Mouse (Mus musculus) midbrain, embryonic 14.5 days (tissue): ENCODE measurements at regions not wholly inside any gene's neighbourhood (a gene's known extent, or its start where the extent isn't known, plus 50 kb on each side); places are given as distances from the start of the nearest gene placed in this dataset.

Source experiments
- ATAC-seq: fragments of 200-750 bp; cut with Nextera tagmentation; 2 replicates; pipeline ENCODE4 v1.8.0; 2017; ENCODE audit warnings: moderate number of reproducible peaks, moderate library complexity; ENCODE audit not compliant: low FRiP score, low TSS enrichment
- DNase-seq: peaks from one replicate; pipeline ENCODE4 v3.0.0-alpha.2; 2015
- H3K27ac ChIP-seq: fragments of 300-500 bp; sonication (generic); replicated peaks from 2 replicates; pipeline ENCODE4 v1.5.1; 2014; ENCODE audit warnings: mild to moderate bottlenecking, low read depth, low read length, moderate library complexity
- H3K27me3 ChIP-seq: fragments of 300-500 bp; sonication (generic); 2 replicates; pipeline ENCODE4 v1.6.1; 2014; ENCODE audit warnings: low read length, control low read depth, mixed read lengths; ENCODE audit not compliant: control insufficient read depth, insufficient read depth
- H3K36me3 ChIP-seq: fragments of 300-500 bp; sonication (generic); 2 replicates; pipeline ENCODE4 v1.6.1; 2014; ENCODE audit warnings: low read length, control low read depth; ENCODE audit not compliant: control insufficient read depth, insufficient read depth
- H3K4me1 ChIP-seq: fragments of 300-500 bp; sonication (generic); 2 replicates; pipeline ENCODE4 v1.6.1; 2014; ENCODE audit warnings: mild to moderate bottlenecking, antibody characterized with exemption, low read length, control low read depth; ENCODE audit not compliant: control insufficient read depth, insufficient read depth
- H3K4me2 ChIP-seq: fragments of 300-500 bp; sonication (generic); 2 replicates; pipeline ENCODE4 v1.6.1; 2014; ENCODE audit warnings: mild to moderate bottlenecking, low read length, moderate library complexity
- H3K4me3 ChIP-seq: fragments of 300-500 bp; sonication (generic); replicated peaks from 2 replicates; pipeline ENCODE4 v1.5.1; 2014; ENCODE audit warnings: low read depth, low read length
- H3K9ac ChIP-seq: fragments of 300-500 bp; sonication (generic); replicated peaks from 2 replicates; pipeline ENCODE4 v1.6.1; 2014; ENCODE audit warnings: mild to moderate bottlenecking, low read length, moderate library complexity
- H3K9me3 ChIP-seq: fragments of 300-500 bp; sonication (generic); 2 replicates; pipeline ENCODE4 v1.6.1; 2016; ENCODE audit warnings: low read length, control low read depth, mixed read lengths; ENCODE audit not compliant: control insufficient read depth
- WGBS: fragments of 180-500 bp; shearing (Covaris S2); extraction: QIAGEN DNeasy Blood & Tissue Kit; methylation state at CpG from one replicate; pipeline ENCODE4 v1.1.7; 2014; 5-methylcytosine and 5-hydroxymethylcytosine counted together

DNA sequence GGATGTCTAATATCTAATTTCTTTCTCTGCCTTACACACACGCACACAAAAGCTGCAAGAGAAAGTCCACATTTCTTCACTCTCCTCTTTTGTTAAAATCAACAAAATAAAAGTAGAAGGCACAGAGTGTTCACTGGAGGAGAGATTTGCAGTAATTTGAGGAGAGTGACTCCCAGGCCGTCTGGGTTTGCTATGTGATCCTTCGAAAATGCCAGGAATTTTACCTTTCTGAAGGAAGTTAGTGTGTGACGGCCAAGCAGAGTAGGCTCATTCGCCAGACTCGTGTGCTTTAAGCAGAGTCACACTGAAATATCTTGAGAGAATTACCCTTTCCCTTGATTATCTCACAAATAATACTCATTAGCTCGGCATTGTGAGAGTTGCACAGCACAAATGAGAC is 216.0 kb downstream of the Rnd3 start:
- H3K4me2 ChIP-seq = no peak overlapping the region
- H3K4me3 ChIP-seq = no peak overlapping the region
- H3K27me3 ChIP-seq = no peaks in the 10 kb centered on the region
- H3K4me1 ChIP-seq = no peaks in the 10 kb centered on the region
- H3K9me3 ChIP-seq = no peaks in the 10 kb centered on the region
- no peak for DNase-seq
- H3K9ac ChIP-seq = no peak overlapping the region
- no peaks in the 10 kb centered on the region for H3K36me3 ChIP-seq
- 65% methylated on average over 7 of the region's 7 CpGs for WGBS
- ATAC-seq = no peak
- no peak overlapping the region for H3K27ac ChIP-seq

DNA sequence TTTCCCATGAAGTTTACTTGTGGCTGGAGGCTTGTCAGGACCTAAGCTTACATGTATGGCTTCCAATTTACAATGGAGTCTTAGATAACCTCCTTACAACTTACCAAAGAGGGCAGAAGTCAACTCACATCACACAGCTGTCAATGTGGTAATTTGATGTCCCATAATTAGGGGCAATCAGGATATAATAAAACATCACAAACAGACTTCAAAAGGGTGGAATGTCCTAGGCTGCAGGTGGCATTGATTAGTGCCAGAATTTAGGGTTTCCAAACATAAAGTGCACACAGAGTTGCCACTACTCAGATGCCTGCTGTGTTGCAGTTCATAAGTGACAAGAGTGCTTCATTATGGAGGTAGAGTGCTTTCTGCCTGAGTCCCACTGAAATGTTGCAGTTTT is 227.9 kb downstream of the Rnd3 start:
- H3K4me2 ChIP-seq = no peak overlapping the region
- ATAC-seq (no peak), DNase-seq (no peak)
- no peak overlapping the region for H3K9ac ChIP-seq
- H3K4me3 ChIP-seq = no peak overlapping the region
- no peaks in the 10 kb centered on the region for H3K36me3 ChIP-seq
- no peaks in the 10 kb centered on the region for H3K27me3 ChIP-seq
- no peaks in the 10 kb centered on the region for H3K9me3 ChIP-seq
- peaks cover 18% of the 10 kb centered on the region for H3K4me1 ChIP-seq
- no peak overlapping the region for H3K27ac ChIP-seq

DNA sequence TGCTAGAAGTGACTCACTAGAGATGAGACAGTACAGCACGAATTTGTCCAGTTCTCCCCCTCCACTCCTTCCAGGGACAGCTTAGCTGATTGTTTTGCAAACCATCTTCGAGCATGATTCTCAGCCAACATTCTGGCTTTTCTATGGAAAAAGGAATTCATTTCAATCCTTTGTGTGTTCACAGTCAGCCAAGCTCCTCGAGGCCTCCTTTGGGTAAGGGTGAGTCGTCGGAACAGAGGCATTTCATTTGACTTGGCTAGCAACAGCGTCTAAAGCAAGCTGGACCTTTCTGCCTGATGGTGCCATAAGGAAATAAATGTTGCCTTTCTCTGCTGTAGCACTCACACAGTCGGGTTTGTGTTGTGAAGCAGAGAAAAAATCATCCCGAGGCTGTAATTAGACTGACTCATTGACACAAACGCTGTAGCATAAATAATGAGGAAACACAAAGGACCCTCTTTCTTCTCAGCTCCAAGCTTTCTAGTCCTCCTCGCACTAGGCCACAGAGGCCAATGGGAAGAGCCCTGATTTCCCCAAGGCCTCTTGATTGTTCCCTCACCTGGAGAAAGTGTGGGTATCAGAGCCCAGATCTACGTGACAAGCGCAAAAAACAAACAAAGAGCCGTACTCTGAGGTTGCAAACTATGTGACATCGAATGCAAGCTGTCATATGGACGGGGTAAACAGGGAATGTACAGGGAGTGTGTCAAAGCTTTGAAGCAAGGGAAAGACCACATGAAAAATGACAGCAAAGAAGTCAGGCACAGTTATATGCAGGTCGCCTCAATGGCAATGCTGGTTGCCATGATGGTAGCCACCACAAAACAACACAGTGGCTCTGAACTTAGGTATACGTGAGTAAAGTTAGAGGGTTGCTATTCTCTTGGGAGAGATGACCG is 232.3 kb downstream of the Rnd3 start:
- no peaks in the 10 kb centered on the region for H3K36me3 ChIP-seq
- no peaks in the 10 kb centered on the region for H3K9me3 ChIP-seq
- WGBS = 36% methylated on average over 18 of the region's 18 CpGs
- H3K27ac ChIP-seq = peak overlapping the region; percentile 71
- no peaks in the 10 kb centered on the region for H3K27me3 ChIP-seq
- H3K4me3 ChIP-seq = no peak overlapping the region
- H3K9ac ChIP-seq = no peak overlapping the region
- DNase-seq = peak; percentile 63
- no peak overlapping the region for H3K4me2 ChIP-seq
- H3K4me1 ChIP-seq = peaks cover 22% of the 10 kb centered on the region
- ATAC-seq = peak; percentile 46; the same call in 1 of the 2 replicates

DNA sequence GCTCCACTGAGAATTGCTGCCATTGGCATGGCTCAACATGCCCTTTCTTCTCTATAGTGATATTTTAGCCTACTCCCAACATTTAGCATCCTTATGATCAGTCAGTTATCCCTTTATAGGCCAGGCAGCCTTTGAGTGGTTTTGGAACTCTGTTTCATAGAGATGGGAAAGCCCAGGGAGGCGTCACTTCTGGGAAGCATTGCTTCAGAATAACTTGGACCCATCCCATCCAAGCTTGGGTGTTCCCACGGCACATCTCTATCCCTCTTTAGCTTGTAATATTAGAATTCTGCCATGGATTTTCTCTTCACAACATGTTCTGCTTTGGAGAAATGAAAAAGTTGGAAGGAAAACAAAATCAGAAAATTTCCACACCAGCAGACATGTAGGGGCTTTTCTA is 233.8 kb downstream of the Rnd3 start:
- H3K27ac ChIP-seq = peak overlapping the region; percentile 71
- no peak overlapping the region for H3K4me2 ChIP-seq
- peaks cover 22% of the 10 kb centered on the region for H3K4me1 ChIP-seq
- no peak for ATAC-seq
- DNase-seq = no peak
- H3K36me3 ChIP-seq = no peaks in the 10 kb centered on the region
- no peaks in the 10 kb centered on the region for H3K9me3 ChIP-seq
- 92% methylated on average over 2 of the region's 2 CpGs for WGBS
- H3K9ac ChIP-seq = no peak overlapping the region
- no peak overlapping the region for H3K4me3 ChIP-seq
- H3K27me3 ChIP-seq = no peaks in the 10 kb centered on the region

DNA sequence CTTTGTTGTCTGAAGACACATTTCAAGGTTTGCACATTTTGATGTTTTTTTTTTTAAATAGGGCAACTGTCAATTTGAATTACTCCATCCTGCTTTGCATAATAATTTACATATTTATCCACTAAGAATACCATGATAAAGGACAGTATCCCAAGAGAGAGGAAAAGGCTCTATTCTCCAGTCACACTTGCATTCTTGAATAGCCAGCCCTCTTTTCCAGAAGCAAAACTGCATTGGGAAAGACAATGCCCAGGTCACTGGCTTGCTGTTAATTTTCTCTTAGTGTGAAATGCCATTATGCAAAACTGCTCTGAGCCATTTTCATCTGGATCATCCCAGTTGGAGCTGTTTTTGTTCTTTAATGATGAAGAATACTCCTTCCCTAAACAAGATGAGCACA is 234.7 kb downstream of the Rnd3 start:
- DNase-seq = peak; percentile 62
- Histone ChIP-seq H3K9me3 (no peaks in the 10 kb centered on the region), H3K27me3 (no peaks in the 10 kb centered on the region), H3K36me3 (no peaks in the 10 kb centered on the region), H3K4me1 (peaks cover 22% of the 10 kb centered on the region), H3K27ac (0 out of 2 replicates have a peak overlapping the region, but pooled peaks have one; percentile 32), H3K4me2 (no peak overlapping the region), H3K4me3 (no peak overlapping the region), H3K9ac (no peak overlapping the region)
- no peak for ATAC-seq

DNA sequence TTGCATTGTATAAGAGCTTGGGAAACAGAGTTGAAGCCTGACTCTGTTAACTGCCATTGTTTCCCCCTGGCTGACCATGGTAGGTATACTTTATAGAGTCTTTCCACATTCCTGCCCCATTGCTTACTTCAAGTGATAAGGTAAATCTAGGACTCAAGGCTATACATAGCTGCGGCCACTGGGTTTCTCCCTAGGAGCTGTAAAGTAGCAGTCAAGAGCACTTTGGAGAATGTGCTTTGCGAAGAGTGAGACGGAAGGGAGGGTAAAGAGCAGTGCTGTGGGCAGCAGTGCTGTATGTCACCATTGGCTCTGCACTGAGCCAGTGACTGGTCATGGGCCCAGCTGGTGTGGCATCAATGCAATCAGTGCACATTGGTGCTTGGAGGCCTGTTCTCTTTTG is 240.1 kb downstream of the Rnd3 start:
- Histone ChIP-seq H3K27me3 (no peaks in the 10 kb centered on the region), H3K27ac (no peak overlapping the region), H3K36me3 (no peaks in the 10 kb centered on the region), H3K4me1 (peaks cover 6% of the 10 kb centered on the region; the same call in 1 of the 2 replicates), H3K9ac (no peak overlapping the region), H3K9me3 (no peaks in the 10 kb centered on the region), H3K4me3 (no peak overlapping the region), H3K4me2 (no peak overlapping the region)
- no peak for DNase-seq
- ATAC-seq = no peak
- WGBS = 87% methylated on average over 3 of the region's 3 CpGs

DNA sequence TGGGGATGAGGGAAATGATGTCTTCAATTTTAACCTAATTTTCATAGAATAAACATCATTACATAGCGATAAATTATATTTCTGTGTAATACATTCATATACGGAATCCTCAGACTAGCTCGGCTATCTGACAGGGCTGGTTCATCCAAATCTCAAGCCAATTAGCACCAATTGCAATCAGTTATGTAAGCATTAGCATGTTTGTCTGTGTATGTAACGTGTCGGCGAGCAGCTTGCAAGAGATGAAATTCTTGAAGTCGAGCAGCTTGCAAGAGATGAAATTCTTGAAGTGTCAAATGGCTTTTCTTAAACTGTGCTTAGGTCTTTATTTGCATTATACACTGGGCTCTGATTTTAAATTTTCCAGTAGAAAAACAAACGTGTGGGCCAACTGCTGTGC is 246.2 kb downstream of the Rnd3 start:
- DNase-seq (peak; percentile 58), ATAC-seq (no peak)
- WGBS = 36% methylated on average over 8 of the region's 8 CpGs
- peak overlapping the region; percentile 37 for H3K4me2 ChIP-seq
- no peak overlapping the region for H3K9ac ChIP-seq
- H3K36me3 ChIP-seq = no peaks in the 10 kb centered on the region
- no peak overlapping the region for H3K4me3 ChIP-seq
- peak overlapping the region; percentile 49 for H3K27ac ChIP-seq
- H3K27me3 ChIP-seq = no peaks in the 10 kb centered on the region
- peaks cover 18% of the 10 kb centered on the region for H3K4me1 ChIP-seq
- H3K9me3 ChIP-seq = no peaks in the 10 kb centered on the region

DNA sequence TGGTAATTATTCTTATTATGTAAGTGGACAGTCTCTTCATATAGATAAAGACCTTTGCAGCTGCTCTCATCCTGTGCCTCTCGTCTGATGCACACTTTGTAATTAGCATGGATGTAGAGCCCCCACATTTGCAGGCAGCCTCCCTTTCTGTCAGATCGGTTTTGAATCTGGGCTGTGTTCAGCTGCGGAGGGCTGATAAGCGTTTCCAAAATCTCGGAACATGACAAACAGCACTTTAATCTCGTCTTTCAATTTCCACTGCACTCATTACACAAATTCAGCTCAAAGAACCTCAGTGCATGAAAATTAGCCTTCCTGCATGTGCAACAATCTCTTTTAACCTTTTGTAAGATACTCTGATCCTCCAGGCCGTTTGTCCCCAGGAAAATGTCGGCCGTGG is 246.7 kb downstream of the Rnd3 start:
- Histone ChIP-seq H3K9ac (no peak overlapping the region), H3K27ac (0 out of 2 replicates have a peak overlapping the region, but pooled peaks have one; percentile 49), H3K4me2 (peak overlapping the region; percentile 37), H3K4me3 (no peak overlapping the region), H3K36me3 (no peaks in the 10 kb centered on the region), H3K4me1 (peaks cover 18% of the 10 kb centered on the region), H3K9me3 (no peaks in the 10 kb centered on the region), H3K27me3 (no peaks in the 10 kb centered on the region)
- no peak for ATAC-seq
- WGBS = 14% methylated on average over 9 of the region's 9 CpGs
- DNase-seq = peak; percentile 73

DNA sequence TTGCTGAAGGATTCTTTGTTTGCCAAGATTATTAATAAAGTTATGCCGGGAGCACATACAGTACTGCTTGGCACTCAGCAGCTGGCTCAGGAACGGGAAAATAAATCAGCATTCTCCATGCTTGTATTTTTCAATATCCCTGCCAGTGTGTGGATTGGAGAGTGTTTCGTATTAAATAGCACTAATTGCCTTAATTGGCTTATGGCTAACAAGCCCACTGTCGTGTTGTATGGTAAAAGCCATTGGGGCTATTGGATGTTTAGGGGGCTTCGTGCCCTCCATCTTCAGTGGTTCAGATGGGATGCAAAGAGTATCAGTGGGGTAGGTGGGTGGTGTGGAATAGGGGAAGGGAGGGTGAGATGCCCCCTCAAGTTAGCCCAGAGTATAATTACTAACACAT is 259.9 kb downstream of the Rnd3 start:
- Histone ChIP-seq H3K36me3 (no peaks in the 10 kb centered on the region), H3K4me3 (no peak overlapping the region), H3K4me1 (0 out of 2 replicates have a peak, but pooled peaks cover 7% of the 10 kb centered on the region), H3K27ac (no peak overlapping the region), H3K9ac (no peak overlapping the region), H3K4me2 (no peak overlapping the region), H3K9me3 (no peaks in the 10 kb centered on the region), H3K27me3 (no peaks in the 10 kb centered on the region)
- WGBS = 63% methylated on average over 5 of the region's 5 CpGs
- DNase-seq (peak; percentile 35), ATAC-seq (no peak)
